Mouse (Mus musculus) left cerebral cortex, adult 9 months (tissue): Measurements from ENCODE around the gene Lamtor2.
A peak's percentile ranks its signal among the peaks of the same experiment; 100 is the strongest.

ENCODE experiments used
- DNase-seq, 2 experiments: peaks; one replicate each; pipeline ENCODE4 v3.0.0; 2022; ENCODE audit warnings: low spot score in 2 of 2

Gene Lamtor2

GRCm38 (mm10) chr3:88503881-88504746 lies 48.8 kb downstream of the Lamtor2 start:
- no peak for DNase-seq

GRCm38 (mm10) chr3:88503505-88503863 lies 49.4 kb downstream of the Lamtor2 start:
- peak in 1 of 2 experiments; percentile 54 for DNase-seq

- peak; percentile 81 to 94 for DNase-seq
These were observed 50.0 kb downstream of the Lamtor2 start for GRCm38 (mm10) chr3:88502641-88503504.

GRCm38 (mm10) chr3:88502031-88502571 lies 50.8 kb downstream of the Lamtor2 start:
- no peak for DNase-seq

- DNase-seq: no peak
These were observed 51.4 kb downstream of the Lamtor2 start for GRCm38 (mm10) chr3:88501366-88502030.

- no peak for DNase-seq
These were observed 52.1 kb downstream of the Lamtor2 start for GRCm38 (mm10) chr3:88500655-88501365.

GRCm38 (mm10) chr3:88500087-88500486 lies 52.8 kb downstream of the Lamtor2 start:
- DNase-seq: no peak
